Mouse (Mus musculus): ENCODE results near the gene Gpi1. TPM values are rescaled to one million over a fixed set of nuclear protein-coding genes. Genes with fewer than 3 reads are reported as not detected.

Gene Gpi1
- total and polyA plus RNA-seq, 2 experiments from 2014 or later: 223 to 259 TPM

- no peaks in the 10 kb centered on the region for H3K9me3 ChIP-seq (ENCODE audit: low read length)
- DNase-seq: no peak
- H3K4me2 ChIP-seq (ENCODE audit: low read depth): no peak overlapping the region
- no peaks in the 10 kb centered on the region for H3K27me3 ChIP-seq (ENCODE audit: insufficient read depth, low read length)
- no peak overlapping the region for H3K9ac ChIP-seq
- WGBS: 91% methylated on average over 5 of the region's 5 CpGs
- no peak overlapping the region for H3K4me3 ChIP-seq (ENCODE audit: low read depth, low read length)
- no peak for ATAC-seq
- H3K27ac ChIP-seq (ENCODE audit: low read depth, low read length): no peak overlapping the region
- no peak for TF ChIP-seq CTCF (IDR thresholded peaks at IDR 0.05; ENCODE audit: low read depth)
- H3K36me3 ChIP-seq (ENCODE audit: insufficient read depth): peaks cover 21% of the 10 kb centered on the region
- H3K4me1 ChIP-seq (ENCODE audit: insufficient read depth): no peaks in the 10 kb centered on the region
Observed at GRCm38 (mm10) chr7:34263437-34263836, 33.3 kb upstream of the Gpi1 start.

GRCm38 (mm10) chr7:34258407-34258806, 28.3 kb upstream of the Gpi1 start:
- Histone ChIP-seq H3K36me3 (ENCODE audit: insufficient read depth) (peaks cover 55% of the 10 kb centered on the region), H3K4me3 (ENCODE audit: low read depth, low read length) (no peak overlapping the region), H3K9me3 (ENCODE audit: low read length) (no peaks in the 10 kb centered on the region), H3K4me1 (ENCODE audit: insufficient read depth) (no peaks in the 10 kb centered on the region), H3K27me3 (ENCODE audit: insufficient read depth, low read length) (no peaks in the 10 kb centered on the region), H3K27ac (ENCODE audit: low read depth, low read length) (no peak overlapping the region), H3K4me2 (ENCODE audit: low read depth) (no peak overlapping the region), H3K9ac (no peak overlapping the region)
- 89% methylated on average over 1 of the region's 1 CpGs for WGBS
- DNase-seq: no peak
- no peak for TF ChIP-seq CTCF (IDR thresholded peaks at IDR 0.05; ENCODE audit: low read depth)
- ATAC-seq: no peak

GRCm38 (mm10) chr7:34257279-34257678, 27.1 kb upstream of the Gpi1 start:
- H3K4me2 ChIP-seq (ENCODE audit: low read depth): no peak overlapping the region
- H3K4me1 ChIP-seq (ENCODE audit: insufficient read depth): no peaks in the 10 kb centered on the region
- no peak overlapping the region for H3K27ac ChIP-seq (ENCODE audit: low read depth, low read length)
- peaks cover 48% of the 10 kb centered on the region for H3K36me3 ChIP-seq (ENCODE audit: insufficient read depth)
- WGBS: 85% methylated on average over 9 of the region's 9 CpGs
- no peak overlapping the region for H3K4me3 ChIP-seq (ENCODE audit: low read depth, low read length)
- H3K27me3 ChIP-seq (ENCODE audit: insufficient read depth, low read length): no peaks in the 10 kb centered on the region
- H3K9ac ChIP-seq: no peak overlapping the region
- no peaks in the 10 kb centered on the region for H3K9me3 ChIP-seq (ENCODE audit: low read length)
- DNase-seq: no peak
- no peak for ATAC-seq
- no peak for TF ChIP-seq CTCF (IDR thresholded peaks at IDR 0.05; ENCODE audit: low read depth)

GRCm38 (mm10) chr7:34255916-34256315, 25.8 kb upstream of the Gpi1 start:
- H3K27ac ChIP-seq (ENCODE audit: low read depth, low read length): no peak overlapping the region
- H3K9me3 ChIP-seq (ENCODE audit: low read length): no peaks in the 10 kb centered on the region
- WGBS: 92% methylated on average over 1 of the region's 1 CpGs
- H3K4me3 ChIP-seq (ENCODE audit: low read depth, low read length): no peak overlapping the region
- peaks cover 43% of the 10 kb centered on the region for H3K36me3 ChIP-seq (ENCODE audit: insufficient read depth)
- ATAC-seq: no peak
- H3K9ac ChIP-seq: no peak overlapping the region
- no peak overlapping the region for H3K4me2 ChIP-seq (ENCODE audit: low read depth)
- DNase-seq: no peak
- no peak for TF ChIP-seq CTCF (IDR thresholded peaks at IDR 0.05; ENCODE audit: low read depth)
- no peaks in the 10 kb centered on the region for H3K4me1 ChIP-seq (ENCODE audit: insufficient read depth)
- no peaks in the 10 kb centered on the region for H3K27me3 ChIP-seq (ENCODE audit: insufficient read depth, low read length)

- H3K27ac ChIP-seq (ENCODE audit: low read depth, low read length): no peak overlapping the region
- H3K27me3 ChIP-seq (ENCODE audit: insufficient read depth, low read length): no peaks in the 10 kb centered on the region
- H3K4me2 ChIP-seq (ENCODE audit: low read depth): no peak overlapping the region
- TF ChIP-seq CTCF (IDR thresholded peaks at IDR 0.05; ENCODE audit: low read depth): no peak
- peaks cover 47% of the 10 kb centered on the region for H3K36me3 ChIP-seq (ENCODE audit: insufficient read depth)
- H3K4me3 ChIP-seq (ENCODE audit: low read depth, low read length): no peak overlapping the region
- ATAC-seq (no peak), DNase-seq (no peak)
- H3K9ac ChIP-seq: no peak overlapping the region
- H3K4me1 ChIP-seq (ENCODE audit: insufficient read depth): no peaks in the 10 kb centered on the region
- no peaks in the 10 kb centered on the region for H3K9me3 ChIP-seq (ENCODE audit: low read length)
- 67% methylated on average over 3 of the region's 3 CpGs for WGBS
Observed at GRCm38 (mm10) chr7:34255137-34255536, 25.0 kb upstream of the Gpi1 start.

GRCm38 (mm10) chr7:34252030-34252429, 21.9 kb upstream of the Gpi1 start:
- Histone ChIP-seq H3K27me3 (ENCODE audit: insufficient read depth, low read length) (no peaks in the 10 kb centered on the region), H3K36me3 (ENCODE audit: insufficient read depth) (peaks cover 49% of the 10 kb centered on the region), H3K4me2 (ENCODE audit: low read depth) (no peak overlapping the region), H3K27ac (ENCODE audit: low read depth, low read length) (0 out of 2 replicates have a peak overlapping the region, but pooled peaks have one; percentile 45), H3K4me1 (ENCODE audit: insufficient read depth) (no peaks in the 10 kb centered on the region), H3K9me3 (ENCODE audit: low read length) (no peaks in the 10 kb centered on the region), H3K9ac (no peak overlapping the region), H3K4me3 (ENCODE audit: low read depth, low read length) (no peak overlapping the region)
- ATAC-seq: peak; percentile 86
- DNase-seq: peak; percentile 66
- WGBS: 82% methylated on average over 2 of the region's 2 CpGs
- TF ChIP-seq CTCF (IDR thresholded peaks at IDR 0.05; ENCODE audit: low read depth): peak; percentile 74

- Histone ChIP-seq H3K4me3 (ENCODE audit: low read depth, low read length) (no peak within 1 kb of the TSS), H3K36me3 (ENCODE audit: insufficient read depth) (peaks cover 49% of the 10 kb centered on the region), H3K27me3 (ENCODE audit: insufficient read depth, low read length) (no peaks in the 10 kb centered on the region), H3K9me3 (ENCODE audit: low read length) (no peaks in the 10 kb centered on the region), H3K27ac (ENCODE audit: low read depth, low read length) (0 out of 2 replicates have a peak within 1 kb of the TSS, but pooled peaks have one; percentile 45), H3K9ac (no peak within 1 kb of the TSS), H3K4me1 (ENCODE audit: insufficient read depth) (no peaks in the 10 kb centered on the region), H3K4me2 (ENCODE audit: low read depth) (no peak within 1 kb of the TSS)
- DNase-seq (no peak), ATAC-seq (no peak)
- WGBS: 95% methylated on average over 7 of the region's 7 CpGs
- TF ChIP-seq CTCF (IDR thresholded peaks at IDR 0.05; ENCODE audit: low read depth): no peak
Observed at GRCm38 (mm10) chr7:34250738-34251137, 20.6 kb upstream of the Gpi1 start, which contains the start of gene Gm6096. Gene Gm6096, plus strand, starts transcription at chr7:34251038.
